Mouse (Mus musculus): ENCODE data around the gene E130114P18Rik. TPM values are rescaled to one million over a fixed set of nuclear protein-coding genes. Genes with fewer than 3 reads are reported as not detected.

The E130114P18Rik gene
- polyA plus RNA-seq, 1 experiment from 2014 or later, result 24.4 TPM

GRCm38 (mm10) chr4:97757207-97757977 is 20.5 kb downstream of the E130114P18Rik start:
- H3K9me3 ChIP-seq, result no peaks in the 10 kb centered on the region
- 1% methylated on average over 38 of the region's 38 CpGs for WGBS
- H3K4me3 ChIP-seq (replicated peaks), result peak overlapping the region; percentile 50
- H3K4me1 ChIP-seq (replicated peaks), result peaks cover 22% of the 10 kb centered on the region
- ATAC-seq, result peak; percentile 89
- H3K4me2 ChIP-seq (replicated peaks), result peak overlapping the region; percentile 76
- peak overlapping the region; percentile 66 for H3K9ac ChIP-seq (replicated peaks)
- no peaks in the 10 kb centered on the region for H3K36me3 ChIP-seq
- H3K27me3 ChIP-seq, result peaks cover 74% of the 10 kb centered on the region
- H3K27ac ChIP-seq, result peak overlapping the region; percentile 67

- no peak overlapping the region for H3K4me3 ChIP-seq (replicated peaks)
- H3K27ac ChIP-seq, result no peak overlapping the region
- H3K36me3 ChIP-seq, result no peaks in the 10 kb centered on the region
- no peak overlapping the region for H3K9ac ChIP-seq (replicated peaks)
- H3K4me1 ChIP-seq (replicated peaks), result peaks cover 39% of the 10 kb centered on the region
- H3K9me3 ChIP-seq, result no peaks in the 10 kb centered on the region
- 13% methylated on average over 12 of the region's 12 CpGs for WGBS
- no peak overlapping the region for H3K4me2 ChIP-seq (replicated peaks)
- ATAC-seq, result no peak
- peaks cover 83% of the 10 kb centered on the region for H3K27me3 ChIP-seq
These were observed 23.6 kb downstream of the E130114P18Rik start for GRCm38 (mm10) chr4:97754241-97754640.

GRCm38 (mm10) chr4:97753521-97753920 is 24.4 kb downstream of the E130114P18Rik start:
- Histone ChIP-seq H3K36me3 (no peaks in the 10 kb centered on the region), H3K4me3 (replicated peaks) (no peak overlapping the region), H3K27ac (no peak overlapping the region), H3K4me2 (replicated peaks) (no peak overlapping the region), H3K4me1 (replicated peaks) (peaks cover 34% of the 10 kb centered on the region), H3K27me3 (peaks cover 78% of the 10 kb centered on the region), H3K9me3 (no peaks in the 10 kb centered on the region), H3K9ac (replicated peaks) (no peak overlapping the region)
- ATAC-seq, result no peak
- WGBS, result 6% methylated on average over 1 of the region's 1 CpGs

DNA sequence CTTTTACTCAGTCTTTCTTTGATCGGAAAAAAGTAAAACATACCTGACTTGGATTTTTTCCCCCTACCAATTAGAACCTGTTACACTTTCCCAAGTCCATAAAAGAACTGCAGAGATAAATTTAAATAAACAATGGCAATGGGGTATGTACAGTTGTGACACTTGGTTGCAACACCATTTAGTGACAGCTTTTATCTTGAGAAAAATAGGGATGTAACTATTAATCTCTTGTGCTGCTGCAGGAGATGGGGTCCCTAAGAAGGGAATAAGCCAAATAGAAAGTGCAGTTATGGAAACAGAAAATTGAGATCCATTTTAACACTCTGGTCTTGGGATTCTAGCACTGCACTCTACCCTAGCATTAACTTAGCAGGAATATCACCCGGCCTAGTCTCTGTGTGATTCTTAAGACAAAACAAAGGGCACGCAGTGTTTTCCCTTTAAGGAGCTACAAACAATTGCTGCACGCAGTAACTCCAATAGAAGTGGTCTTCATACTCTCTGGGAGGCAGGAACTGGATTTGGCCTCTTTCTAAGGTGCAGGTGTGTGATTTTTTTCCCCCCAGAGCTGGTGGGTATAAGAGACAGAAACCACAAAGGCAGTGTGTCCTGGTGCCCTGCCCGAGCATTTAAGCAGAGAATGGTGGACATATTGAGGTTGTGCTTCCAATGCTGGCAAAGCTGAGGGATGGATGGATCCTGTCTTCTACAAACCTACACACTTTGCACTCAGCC is 25.4 kb downstream of the E130114P18Rik start:
- peaks cover 27% of the 10 kb centered on the region for H3K4me1 ChIP-seq (replicated peaks)
- H3K4me2 ChIP-seq (replicated peaks), result peak overlapping the region; percentile 70
- H3K4me3 ChIP-seq (replicated peaks), result peak overlapping the region; percentile 40; the same call in 1 of the 2 replicates
- WGBS, result 19% methylated on average over 5 of the region's 5 CpGs
- no peaks in the 10 kb centered on the region for H3K36me3 ChIP-seq
- peaks cover 81% of the 10 kb centered on the region for H3K27me3 ChIP-seq
- no peaks in the 10 kb centered on the region for H3K9me3 ChIP-seq
- no peak overlapping the region for H3K27ac ChIP-seq
- peak overlapping the region; percentile 63 for H3K9ac ChIP-seq (replicated peaks)
- no peak for ATAC-seq

GRCm38 (mm10) chr4:97751483-97752251 is 26.2 kb downstream of the E130114P18Rik start:
- Histone ChIP-seq H3K27me3 (peaks cover 85% of the 10 kb centered on the region), H3K27ac (peak overlapping the region; percentile 56), H3K4me2 (replicated peaks) (peak overlapping the region; percentile 70), H3K9ac (replicated peaks) (peak overlapping the region; percentile 63), H3K4me1 (replicated peaks) (peaks cover 27% of the 10 kb centered on the region), H3K9me3 (no peaks in the 10 kb centered on the region), H3K36me3 (no peaks in the 10 kb centered on the region), H3K4me3 (replicated peaks) (peak overlapping the region; percentile 40)
- ATAC-seq, result peak; percentile 66
- WGBS, result 1% methylated on average over 40 of the region's 40 CpGs

- peak overlapping the region; percentile 40 for H3K4me3 ChIP-seq (replicated peaks)
- peak overlapping the region; percentile 70 for H3K4me2 ChIP-seq (replicated peaks)
- H3K36me3 ChIP-seq, result no peaks in the 10 kb centered on the region
- peak; percentile 88 for ATAC-seq
- no peaks in the 10 kb centered on the region for H3K9me3 ChIP-seq
- peak overlapping the region; percentile 63 for H3K9ac ChIP-seq (replicated peaks)
- H3K4me1 ChIP-seq (replicated peaks), result peaks cover 29% of the 10 kb centered on the region
- H3K27me3 ChIP-seq, result peaks cover 79% of the 10 kb centered on the region
- under 1% methylated on average over 20 of the region's 20 CpGs for WGBS
- H3K27ac ChIP-seq, result peak overlapping the region; percentile 56
These were observed 26.8 kb downstream of the E130114P18Rik start for GRCm38 (mm10) chr4:97751030-97751482.

DNA sequence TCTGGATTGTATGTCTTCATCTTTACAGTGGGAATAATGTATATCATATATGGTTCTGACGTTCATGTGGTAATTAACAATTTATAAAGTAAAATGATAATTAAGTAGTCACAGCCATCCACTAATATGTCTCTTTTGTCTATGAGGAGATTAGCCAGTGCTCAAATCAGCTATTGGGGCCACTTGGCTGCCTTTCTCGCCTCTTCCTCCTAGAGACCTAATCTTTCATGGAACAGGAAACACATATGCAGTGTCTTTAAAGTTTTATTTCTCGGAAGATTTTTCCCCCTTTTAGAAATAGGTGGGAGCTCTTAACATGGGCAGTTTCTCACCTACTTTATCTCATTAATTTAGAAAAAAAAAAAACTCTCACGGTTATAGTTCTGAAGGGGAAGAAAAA is 27.5 kb downstream of the E130114P18Rik start:
- no peak overlapping the region for H3K4me3 ChIP-seq (replicated peaks)
- H3K36me3 ChIP-seq, result no peaks in the 10 kb centered on the region
- H3K4me1 ChIP-seq (replicated peaks), result peaks cover 35% of the 10 kb centered on the region
- peaks cover 75% of the 10 kb centered on the region for H3K27me3 ChIP-seq
- no peak for ATAC-seq
- whole genome bisulfite sequencing, result 50% methylated on average over 4 of the region's 4 CpGs
- H3K9me3 ChIP-seq, result no peaks in the 10 kb centered on the region
- H3K9ac ChIP-seq (replicated peaks), result no peak overlapping the region
- no peak overlapping the region for H3K4me2 ChIP-seq (replicated peaks)
- no peak overlapping the region for H3K27ac ChIP-seq

GRCm38 (mm10) chr4:97746106-97746900 is 31.6 kb downstream of the E130114P18Rik start:
- Histone ChIP-seq H3K4me1 (replicated peaks) (peaks cover 17% of the 10 kb centered on the region), H3K9me3 (no peaks in the 10 kb centered on the region), H3K27ac (no peak overlapping the region), H3K9ac (replicated peaks) (peak overlapping the region; percentile 60), H3K4me3 (replicated peaks) (peak overlapping the region; percentile 40), H3K27me3 (peaks cover 38% of the 10 kb centered on the region), H3K4me2 (replicated peaks) (peak overlapping the region; percentile 69), H3K36me3 (no peaks in the 10 kb centered on the region)
- 6% methylated on average over 18 of the region's 19 CpGs for WGBS
- ATAC-seq, result peak; percentile 2

DNA sequence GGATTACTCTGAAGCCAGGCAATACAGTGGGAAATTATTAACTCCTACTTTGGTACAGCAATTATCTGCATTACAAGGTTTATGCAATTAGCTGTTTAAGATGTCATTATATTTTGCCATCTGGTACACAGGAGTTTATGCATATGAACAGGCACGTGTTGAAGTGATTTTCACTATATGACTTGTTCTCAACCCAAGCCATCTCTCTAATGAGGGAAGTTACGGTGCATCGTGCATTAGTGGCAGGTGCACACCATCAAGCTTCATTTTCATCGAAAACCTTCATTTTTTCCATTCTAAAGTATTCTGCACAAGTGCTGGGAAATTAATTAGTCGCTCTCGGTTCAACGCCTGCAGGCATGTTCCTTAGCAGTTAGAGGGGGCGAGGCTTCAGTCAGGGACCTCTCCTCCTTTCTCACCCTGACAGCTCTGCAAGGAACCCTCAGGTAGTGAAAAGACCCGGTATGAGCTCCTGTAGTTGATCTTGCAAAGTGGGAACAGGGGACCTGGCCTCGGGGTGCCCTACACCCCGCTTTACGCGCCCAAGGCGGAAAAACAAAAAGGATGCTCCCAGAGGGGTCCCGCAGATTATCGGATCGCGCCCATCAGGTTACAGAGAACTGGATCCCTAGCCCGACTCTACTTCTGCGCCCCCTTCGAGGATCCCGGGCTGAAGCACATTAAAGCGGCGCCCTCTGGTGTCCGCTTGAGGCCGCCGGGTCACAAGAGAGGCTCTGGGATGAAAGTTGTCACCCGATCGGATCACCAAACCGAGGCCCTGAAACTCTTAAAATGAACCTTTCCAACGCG is 32.4 kb downstream of the E130114P18Rik start:
- ATAC-seq, result peak; percentile 91
- Histone ChIP-seq H3K36me3 (no peaks in the 10 kb centered on the region), H3K27ac (no peak overlapping the region), H3K9ac (replicated peaks) (peak overlapping the region; percentile 60), H3K27me3 (peaks cover 32% of the 10 kb centered on the region), H3K4me1 (replicated peaks) (peaks cover 11% of the 10 kb centered on the region), H3K9me3 (no peaks in the 10 kb centered on the region), H3K4me3 (replicated peaks) (peak overlapping the region; percentile 40), H3K4me2 (replicated peaks) (peak overlapping the region; percentile 69)
- WGBS, result 7% methylated on average over 32 of the region's 32 CpGs

DNA sequence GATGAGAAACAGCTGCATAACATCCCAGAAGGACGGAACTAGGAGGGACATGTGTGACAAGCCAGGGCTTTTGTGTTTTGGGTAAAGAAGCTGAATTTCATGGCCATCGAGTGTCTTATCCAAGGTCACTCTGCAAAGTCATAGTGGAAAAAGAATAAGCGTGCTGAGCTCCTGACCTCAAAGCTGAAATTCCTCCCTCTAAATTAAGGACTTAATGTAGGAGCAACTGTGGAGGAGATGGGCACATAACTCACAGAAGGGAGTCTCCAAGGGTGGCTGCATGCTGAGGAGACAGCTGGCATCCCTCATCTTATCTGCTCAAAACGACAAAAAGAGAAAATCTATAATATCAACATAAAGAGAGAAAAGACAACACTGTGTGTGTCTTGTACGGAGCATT is 33.9 kb downstream of the E130114P18Rik start:
- no peak overlapping the region for H3K9ac ChIP-seq (replicated peaks)
- 73% methylated on average over 5 of the region's 5 CpGs for WGBS
- no peak overlapping the region for H3K4me3 ChIP-seq (replicated peaks)
- peaks cover 20% of the 10 kb centered on the region; the same call in 1 of the 2 replicates for H3K27me3 ChIP-seq
- no peaks in the 10 kb centered on the region for H3K9me3 ChIP-seq
- H3K27ac ChIP-seq, result no peak overlapping the region
- no peaks in the 10 kb centered on the region for H3K36me3 ChIP-seq
- ATAC-seq, result no peak
- H3K4me2 ChIP-seq (replicated peaks), result no peak overlapping the region
- peaks cover 11% of the 10 kb centered on the region for H3K4me1 ChIP-seq (replicated peaks)

Measured in midbrain, embryonic 13.5 days (tissue).